Mouse (Mus musculus) lung, postnatal 25 days (tissue): ENCODE data around the gene Ly75.

Source experiments
- DNase-seq: peaks from one replicate; pipeline ENCODE4 v3.0.0; 2022; ENCODE audit warnings: low spot score

The Ly75 gene

DNA sequence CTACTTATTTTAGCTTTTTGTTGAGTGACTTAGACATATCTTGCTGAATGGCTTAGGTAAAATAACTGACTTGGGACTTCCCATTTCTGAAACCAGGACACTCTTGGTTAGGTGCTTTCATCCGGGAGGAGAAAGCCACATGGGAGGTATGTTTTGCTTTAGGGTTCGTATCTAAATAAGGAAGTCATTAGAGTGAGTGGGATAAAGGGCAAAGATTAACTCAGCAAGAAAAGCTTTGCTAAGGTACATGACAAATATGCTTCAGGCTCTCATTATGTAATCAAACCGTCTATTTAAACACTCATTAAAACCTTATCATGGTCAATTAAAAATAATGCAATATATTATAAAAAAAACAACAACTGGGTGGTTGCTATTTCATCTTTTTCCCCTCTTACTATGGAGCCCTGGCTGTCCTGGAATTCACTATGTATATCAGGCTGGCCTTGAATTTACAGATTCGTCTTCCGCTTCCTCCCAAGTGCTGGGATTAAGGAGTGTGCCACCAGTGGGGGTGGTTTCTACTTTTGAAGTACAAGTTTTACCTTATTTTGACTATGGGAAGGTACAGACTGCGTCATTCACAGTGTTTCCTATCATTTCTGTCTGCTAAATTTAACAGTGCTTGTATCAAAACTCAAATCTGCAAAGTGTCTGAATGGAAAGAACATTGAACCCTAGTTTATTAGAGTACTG, 60.9 kb downstream of the Ly75 start:
- no peak for DNase-seq

DNA sequence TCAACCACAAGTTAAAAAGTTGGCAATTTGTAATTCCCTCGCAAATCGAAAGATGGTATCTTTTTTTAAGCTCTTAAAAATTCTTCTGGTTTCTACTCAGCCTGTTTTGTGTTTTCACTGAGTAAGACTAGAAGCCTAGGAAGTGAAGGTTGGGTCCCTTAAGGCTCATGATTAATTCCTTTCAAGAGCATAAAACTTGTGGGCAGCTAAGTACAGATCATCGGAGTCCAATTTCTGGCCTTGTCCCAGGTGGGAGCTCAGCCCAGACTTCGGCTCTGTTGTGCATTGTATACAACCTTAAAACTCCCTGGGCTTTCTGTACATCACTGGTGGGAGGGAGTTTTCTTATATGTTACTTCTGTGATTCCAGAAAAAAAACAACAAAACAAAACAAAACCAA, 79.3 kb downstream of the Ly75 start:
- DNase-seq = no peak

DNA sequence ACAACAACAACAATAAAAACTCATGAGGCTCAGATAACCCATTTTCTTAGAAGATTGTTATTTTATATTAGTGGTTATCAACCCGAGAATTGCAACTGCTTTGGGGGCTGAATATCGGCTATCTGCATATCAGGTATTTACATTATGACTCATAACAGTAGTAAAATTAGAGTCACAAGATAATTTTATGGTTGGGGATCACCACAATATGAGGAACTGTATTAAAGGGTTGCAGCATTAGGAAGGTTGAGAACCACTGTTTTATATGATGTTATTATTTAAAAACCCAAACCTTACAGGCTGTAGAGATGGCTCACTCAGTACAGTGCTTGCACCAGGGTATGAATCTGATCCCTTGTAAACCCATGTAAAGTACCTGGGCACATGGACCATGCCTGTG, 83.8 kb downstream of the Ly75 start:
- no peak for DNase-seq

DNA sequence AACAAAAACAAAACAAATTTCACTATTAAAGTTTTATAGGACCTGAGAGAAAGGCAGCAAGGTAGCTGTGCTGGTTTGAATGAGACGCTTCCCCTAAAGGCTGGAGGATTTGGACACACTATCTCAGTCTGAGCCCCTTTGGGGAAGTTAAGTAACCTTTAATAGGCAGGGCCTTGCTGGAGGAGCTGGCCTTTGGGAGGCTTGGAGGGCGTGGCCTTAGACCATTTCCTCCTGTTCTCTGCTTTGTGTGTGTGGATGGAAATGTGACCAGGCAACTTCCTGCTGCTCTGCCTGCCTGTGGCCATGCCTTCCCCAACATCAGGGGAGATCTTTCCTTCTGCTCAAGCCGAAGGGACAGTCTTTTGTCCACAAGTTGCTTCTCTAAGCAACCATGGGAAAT, 84.8 kb downstream of the Ly75 start:
- peak; percentile 50 for DNase-seq

DNA sequence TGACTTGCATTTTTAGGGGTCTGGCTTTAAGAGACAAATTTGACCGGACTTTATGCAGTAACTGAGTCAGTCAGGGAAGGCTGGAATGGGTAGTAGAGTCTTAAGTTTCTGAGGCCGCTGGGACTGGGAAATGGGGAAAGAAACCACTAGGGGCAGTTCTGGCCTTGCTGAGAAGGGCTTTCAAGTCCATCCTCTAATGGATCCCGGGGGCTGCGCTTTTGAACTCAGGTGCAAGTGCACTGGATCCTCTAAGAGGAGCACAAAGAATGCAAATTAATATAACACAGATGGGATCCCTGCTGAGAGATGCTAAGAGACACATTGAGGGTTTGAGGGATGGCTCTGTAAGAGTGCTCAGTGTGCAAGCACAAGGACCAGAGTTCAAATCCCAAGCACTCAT, 91.7 kb downstream of the Ly75 start:
- no peak for DNase-seq

DNA sequence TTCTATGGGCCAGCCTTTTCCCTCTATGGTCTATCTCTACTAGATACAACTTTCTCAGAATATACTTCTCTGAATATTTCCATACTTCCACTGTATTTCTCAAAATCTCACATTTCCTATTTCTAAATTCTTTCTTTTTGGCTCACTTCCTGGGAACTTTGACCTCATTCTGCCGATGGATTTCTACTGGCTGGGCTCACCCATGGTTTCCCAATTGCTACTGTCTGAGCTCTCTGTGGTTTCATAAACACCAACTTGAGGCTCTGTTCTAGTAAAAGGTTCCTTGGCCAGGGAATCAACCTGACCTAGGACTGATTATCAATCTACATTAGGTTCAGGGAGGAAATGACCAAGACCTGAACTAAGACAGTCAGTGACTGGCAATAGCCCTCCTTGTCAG, 93.7 kb downstream of the Ly75 start:
- peak; percentile 31 for DNase-seq

DNA sequence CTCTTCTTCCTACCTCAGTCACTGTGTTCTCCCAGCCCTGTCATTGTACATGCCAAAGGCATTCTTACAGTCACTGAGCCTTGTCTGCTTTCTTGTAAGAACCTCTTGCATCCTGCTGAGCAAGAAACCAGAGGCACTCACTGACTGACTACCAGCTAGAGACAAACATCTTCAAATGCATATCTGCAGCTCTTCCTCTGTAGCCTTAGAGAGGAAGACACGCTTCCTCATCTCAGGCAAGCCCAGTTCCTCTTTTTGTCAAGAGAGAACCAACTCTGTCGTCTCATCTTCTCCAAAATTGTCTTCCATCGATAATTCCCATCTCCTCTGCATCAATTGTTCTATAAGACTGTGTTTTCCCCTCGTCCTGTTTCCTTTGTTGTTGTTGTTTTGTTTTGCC, 94.5 kb downstream of the Ly75 start:
- peak; percentile 16 for DNase-seq

DNA sequence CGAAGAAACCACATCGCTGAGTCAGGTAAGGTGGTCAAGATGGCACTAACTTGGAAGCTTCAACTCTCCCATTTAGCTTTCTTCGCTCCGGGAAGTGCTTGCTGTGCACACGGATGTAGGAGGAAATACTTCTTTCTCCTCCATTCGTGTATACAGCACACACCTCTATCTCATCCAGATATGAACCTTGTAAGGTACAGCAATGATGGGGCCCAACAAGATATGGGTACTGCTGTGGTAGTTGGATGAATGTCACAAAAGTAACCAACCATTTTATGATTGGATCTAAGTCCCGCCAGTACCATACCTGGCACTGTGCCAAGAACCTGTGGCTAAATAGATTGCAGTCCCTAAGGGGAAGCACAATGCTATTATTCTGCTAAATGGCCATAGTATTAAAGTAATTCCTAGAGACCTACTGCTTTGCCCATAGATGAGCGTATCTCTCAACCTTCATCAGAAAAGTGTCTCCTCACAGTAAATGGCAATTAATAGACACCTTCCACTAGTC, 97.9 kb downstream of the Ly75 start:
- DNase-seq = no peak

DNA sequence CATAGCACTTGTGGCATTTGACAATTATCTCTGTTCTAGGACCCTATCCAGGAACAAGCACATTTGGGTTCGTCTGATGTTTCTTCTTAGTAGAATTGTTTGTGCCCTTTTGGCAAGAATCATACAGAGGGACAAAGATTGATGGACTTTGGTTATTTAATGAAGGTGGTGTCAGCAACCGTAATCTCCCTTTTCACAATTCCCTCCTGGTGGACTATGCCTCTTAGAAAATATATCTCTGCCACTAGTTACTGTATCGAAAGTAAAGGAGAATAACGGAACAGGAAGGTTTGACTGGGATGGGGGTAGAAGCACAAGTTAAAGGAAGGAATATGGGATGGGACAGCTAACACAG, 98.7 kb downstream of the Ly75 start, which contains the start of gene Cd302:
Cd302 (minus strand) TSS at position 22 of the 355 bp plus-strand sequence.
- no peak for DNase-seq

DNA sequence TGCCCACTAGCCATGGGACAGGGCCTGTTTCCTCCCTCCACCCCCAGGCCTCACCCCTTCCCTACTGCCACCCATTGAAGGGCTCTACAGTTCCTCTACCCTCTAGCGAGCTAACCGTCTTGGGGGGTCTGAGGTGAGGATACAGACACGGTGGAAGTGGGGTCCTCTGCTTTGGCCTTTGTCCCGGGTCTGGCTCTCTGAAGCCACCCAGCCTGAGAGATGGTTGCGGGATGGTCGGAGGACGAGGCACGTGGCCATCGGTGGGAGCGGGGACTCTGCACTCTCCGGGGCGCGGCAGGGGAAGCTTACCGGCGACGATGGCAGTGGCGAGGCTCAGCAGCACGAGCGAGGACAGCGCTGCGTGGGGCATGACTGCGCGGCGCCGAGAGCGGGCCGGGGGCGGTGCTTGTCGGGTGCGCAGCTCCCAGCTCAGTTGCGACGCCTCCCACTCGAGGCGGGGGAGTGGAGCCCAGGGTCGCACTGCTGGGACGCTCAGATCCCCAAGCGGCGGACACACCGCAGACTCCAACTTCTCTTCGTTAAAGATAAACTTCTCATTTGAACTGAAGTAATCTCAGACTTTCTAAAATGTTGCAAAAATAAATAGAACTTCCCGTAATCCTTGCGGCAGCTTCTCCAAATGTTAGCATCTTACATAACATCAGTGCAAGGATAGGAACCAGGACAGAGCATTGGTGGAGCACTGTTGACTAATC, 99.2 kb downstream of the Ly75 start:
- peak; percentile 56 for DNase-seq

DNA sequence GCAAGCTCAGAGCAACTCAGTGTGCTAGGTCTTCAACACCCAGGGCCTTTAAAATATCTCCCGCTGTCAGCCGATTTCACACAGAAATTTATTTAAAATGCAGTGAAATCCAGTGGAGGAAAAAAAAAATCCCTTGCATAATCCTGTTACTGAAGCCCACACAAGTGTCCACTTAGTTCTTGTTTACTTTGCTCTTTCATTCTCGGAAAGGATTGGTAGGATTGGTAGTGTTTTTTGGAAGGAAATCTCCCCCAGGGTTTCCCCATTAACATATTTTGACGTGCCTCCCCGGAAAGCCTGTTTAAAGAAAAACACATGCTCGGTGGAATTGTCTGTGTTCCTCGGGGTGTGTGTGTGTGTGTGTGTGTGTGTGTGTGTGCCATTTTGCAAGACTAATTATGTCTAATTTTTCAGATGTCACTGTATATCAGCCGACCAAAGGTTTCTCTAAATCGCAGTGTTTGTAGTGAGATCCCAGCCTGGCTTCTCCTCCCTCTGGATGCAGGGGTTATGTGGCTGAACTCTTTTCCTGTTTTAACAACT, 99.8 kb downstream of the Ly75 start:
- DNase-seq = peak; percentile 45

DNA sequence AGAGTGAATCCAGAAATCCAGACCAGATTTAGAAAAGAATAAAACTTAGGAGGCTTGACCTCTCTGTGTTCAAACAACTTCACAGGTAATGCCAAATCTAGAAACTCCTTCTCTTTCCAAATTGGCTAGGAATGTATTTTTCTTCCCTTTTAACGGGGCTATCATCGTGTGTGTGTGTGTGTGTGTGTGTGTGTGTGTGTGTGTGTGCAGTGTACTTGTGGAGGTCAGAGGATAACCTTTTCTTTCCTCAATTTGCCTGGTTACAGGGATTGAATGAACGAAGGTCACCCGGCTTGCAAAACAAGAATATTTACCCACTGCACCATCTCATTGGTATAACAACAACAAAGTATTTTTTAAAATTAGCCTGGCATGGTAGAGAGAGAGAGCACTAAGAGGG, 100.5 kb downstream of the Ly75 start:
- DNase-seq = no peak

DNA sequence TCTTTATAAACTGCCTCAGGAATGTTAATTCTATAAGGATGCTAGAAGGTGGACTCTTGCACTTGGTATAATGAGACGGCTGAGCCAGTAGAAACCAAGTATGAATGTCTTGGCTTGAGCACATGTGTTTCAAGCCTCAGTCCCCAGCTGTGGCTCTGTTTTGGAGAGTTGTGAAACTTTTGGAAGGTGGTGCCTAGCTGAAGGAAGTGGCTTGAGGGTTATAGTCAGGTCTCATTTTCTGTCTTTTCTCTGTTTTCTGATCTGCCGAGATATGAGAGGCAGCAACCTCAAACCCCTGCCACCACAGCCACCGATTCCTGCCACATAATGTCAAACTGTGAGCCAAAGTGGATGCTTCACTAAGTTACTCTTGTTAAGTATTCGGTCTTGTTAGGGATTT, 104.5 kb downstream of the Ly75 start:
- no peak for DNase-seq

DNA sequence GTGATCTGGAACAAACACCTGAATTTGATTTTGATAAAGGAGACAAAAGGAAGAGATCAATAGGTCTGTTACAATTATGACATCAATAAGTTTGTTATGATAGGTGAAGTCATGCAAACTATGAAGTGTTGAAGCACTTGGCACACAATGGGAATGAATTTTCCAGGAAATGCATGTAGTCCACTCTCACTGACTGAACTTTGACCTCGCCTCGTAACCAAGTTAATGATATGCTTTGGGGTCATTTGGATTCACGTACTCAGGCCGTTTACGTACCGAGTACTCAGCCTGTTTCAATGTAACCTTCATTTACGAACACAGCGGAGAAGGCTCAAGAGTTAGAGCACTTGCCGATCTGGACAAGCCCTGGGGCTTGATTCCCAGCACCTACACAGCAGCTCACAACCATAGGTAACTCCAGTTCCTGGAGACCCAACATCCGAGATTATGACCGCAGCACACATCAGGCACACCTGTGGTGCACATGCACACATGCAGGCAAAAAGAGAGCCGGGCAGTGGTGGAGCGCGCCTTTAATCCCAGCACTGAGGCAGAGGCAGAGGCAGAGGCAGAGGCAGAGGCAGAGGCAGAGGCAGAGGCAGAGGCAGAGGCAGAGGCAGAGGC, 113.1 kb downstream of the Ly75 start:
- DNase-seq = no peak

DNA sequence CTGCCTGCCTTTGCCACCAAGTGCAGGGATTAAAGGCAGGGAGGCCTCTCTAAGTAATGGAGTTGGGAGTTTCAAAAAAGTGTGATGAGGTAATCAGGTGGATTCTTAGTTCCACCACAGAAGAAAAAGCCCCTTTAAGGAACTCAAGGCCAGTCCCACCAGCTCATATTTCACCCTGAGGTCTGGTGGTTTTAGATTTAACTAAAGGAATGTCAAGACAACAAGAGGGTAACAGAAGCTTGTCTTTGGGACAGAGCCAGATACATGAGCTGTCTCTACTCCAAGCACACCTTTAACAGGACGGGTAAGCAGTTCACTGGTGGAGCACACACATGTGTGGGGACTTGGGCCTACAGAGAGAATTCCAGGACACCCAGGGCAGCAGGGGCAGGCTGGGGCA, 115.5 kb downstream of the Ly75 start:
- no peak for DNase-seq

DNA sequence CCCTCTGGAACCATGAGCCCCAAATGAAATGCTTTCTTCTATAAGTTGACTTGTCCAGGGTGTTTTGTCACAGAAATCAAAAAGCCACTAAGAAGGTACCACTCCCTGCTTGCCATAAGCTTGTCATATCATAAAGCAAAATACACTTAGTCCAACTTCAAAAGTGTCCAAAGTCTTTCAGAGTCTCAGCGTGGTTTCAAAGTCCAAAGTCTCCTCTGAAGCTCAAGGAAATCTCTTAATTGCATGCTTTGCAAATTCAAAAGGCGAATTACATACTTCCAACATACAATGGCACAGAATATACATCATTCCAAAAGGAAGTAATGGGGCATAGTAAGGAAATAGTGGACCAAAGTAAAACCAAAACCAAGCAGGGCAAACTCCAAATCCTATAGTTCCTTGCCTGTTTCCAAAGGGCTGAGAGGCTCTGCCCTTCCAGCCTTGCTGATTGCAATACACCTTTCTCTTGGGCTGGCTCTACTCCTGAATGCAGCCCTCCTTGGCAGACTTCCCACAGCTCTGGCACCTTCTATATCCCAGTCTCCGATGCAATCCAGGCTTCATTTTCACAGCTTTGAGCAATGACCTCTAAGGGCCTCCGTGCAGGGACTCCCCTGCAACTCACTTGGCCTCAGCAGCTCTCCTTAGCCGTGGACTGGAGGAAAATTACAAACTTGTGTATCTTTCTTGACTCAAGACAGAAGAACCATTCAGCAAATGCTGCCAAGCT, 122.3 kb downstream of the Ly75 start:
- no peak for DNase-seq

DNA sequence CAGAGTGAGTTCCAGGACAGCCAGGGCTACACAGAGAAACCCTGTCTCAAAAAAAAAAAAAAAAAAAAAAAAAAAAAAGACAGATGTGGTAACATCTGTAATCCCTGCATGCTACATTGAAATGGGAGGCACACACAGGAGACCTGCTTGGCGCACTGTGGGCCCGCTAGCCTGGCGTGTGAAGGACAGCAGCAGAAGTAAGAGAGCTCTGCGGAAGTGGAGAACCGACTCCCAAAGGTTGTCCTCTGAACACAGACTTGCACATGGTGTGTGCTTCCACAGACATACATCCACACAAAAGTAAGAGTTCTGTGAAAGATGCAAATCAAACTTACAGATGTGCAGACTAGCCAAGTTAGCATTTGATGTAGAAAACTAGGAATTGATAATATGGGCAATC, 123.9 kb downstream of the Ly75 start:
- no peak for DNase-seq

DNA sequence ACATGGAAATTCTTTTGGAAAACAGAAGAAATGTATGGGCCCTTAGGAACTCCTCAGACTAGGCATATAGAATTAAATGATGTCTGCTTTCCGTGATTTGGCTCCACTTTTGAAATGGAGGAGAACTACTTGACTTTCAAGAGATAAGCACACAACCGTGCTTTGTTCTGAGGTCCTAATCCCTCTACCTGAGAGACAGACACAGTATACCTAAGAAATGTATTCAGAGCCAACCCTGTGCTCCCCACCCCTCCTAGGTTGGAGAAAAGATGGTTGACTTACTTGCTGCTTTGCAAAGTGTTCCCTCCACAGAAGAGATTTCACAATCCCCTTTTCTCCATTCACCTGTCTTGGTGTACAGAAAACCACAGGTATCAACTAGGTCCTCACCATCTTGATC, 126.4 kb downstream of the Ly75 start:
- no peak for DNase-seq

DNA sequence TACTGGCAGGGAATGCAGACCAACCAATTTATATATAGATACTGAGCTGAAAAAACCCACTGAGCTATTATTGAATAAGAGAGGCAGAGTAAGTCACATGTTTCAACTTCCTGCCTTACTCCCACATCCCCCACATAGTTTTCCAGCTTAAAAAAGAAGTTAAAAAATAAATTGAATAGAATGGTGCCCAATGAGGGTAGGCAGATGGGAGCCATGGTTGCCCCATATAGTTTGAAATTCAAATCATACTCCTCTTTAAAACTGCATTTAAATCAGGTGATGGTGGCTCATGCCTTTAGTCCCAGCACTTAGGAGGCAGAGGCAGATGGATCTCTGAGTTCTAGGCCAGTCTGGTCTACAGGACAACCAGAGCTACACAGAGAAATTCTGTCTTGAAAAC, 129.6 kb downstream of the Ly75 start:
- no peak for DNase-seq

DNA sequence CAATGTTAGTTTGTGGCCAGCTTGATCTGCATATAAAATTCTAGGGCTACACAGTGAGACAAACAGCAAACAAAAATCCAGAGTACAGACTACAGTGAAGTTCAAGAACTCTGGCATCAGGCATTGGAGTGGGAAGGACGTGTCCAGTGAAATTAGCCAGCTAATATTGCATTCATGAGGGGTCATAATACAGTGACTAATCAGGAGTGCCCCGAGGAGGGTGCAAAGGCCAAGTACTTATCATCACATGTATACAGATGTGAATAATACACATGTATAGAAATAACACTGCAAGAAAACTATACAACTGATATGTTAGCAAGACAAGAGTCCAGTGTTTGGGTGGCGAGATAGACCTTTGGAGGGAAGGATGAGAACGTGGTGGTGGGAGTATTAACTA, 130.3 kb downstream of the Ly75 start:
- no peak for DNase-seq
